In the genomic region with DNA sequence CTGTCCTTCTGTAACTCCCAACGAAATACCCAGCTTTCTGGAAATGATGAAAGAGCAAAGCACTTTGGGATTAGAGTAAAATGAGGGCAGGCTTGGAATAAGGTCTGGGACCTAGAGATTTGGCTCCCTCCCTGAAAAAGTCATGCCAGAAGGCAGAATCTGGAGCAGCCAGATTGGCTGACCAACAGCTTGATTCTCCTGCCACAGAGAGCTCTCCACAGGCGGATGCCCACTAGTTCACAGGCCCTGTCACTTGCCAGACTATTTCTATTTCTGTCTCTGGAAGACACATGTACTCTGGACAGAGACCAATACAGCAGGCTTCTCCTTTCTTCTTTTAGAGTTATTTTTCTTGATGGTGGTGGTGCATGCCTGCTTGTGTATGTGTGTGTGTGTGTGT, we compare ENCODE assay signal across 12 mouse cellular contexts. TPM values are rescaled to one million over a fixed set of nuclear protein-coding genes. Genes with fewer than 3 reads are reported as not detected.
DNase-seq lines count a peak whose midpoint lies in the region; ATAC-seq and TF ChIP-seq lines count a peak whose summit lies in the region.
"Had no signal": no experiment of that assay in that cellular context is flagged by ENCODE, and none has a peak within 500 bp of the region (broad histone marks: within the 10 kb centered on the region; RNA-seq: fewer than 3 reads in every experiment).

No protein-coding gene starts in this region.

- TF ChIP-seq POLR2A in heart, adult 2 months (IDR thresholded peaks at IDR 0.05; ENCODE audit: insufficient read depth, low read depth, low read length) = no peak

- no peak overlapping the region for H3K4me3 ChIP-seq in hindbrain, embryonic 15.5 days
- no peak overlapping the region for H3K4me3 ChIP-seq in hindbrain, embryonic 11.5 days (ENCODE audit: low read depth, low read length)
- H3K4me3 ChIP-seq in heart, adult 2 months = no peak overlapping the region
- no peak overlapping the region for H3K4me3 ChIP-seq in neural tube, embryonic 15.5 days (replicated peaks)
- H3K4me3 ChIP-seq: embryonic facial prominence, embryonic 15.5 days; stomach, embryonic 15.5 days had no signal

- TF ChIP-seq EP300 in heart, adult 2 months (IDR thresholded peaks at IDR 0.05; ENCODE audit: insufficient read depth, low read depth, low read length) = 0 out of 2 replicates have a peak, but pooled peaks have one; percentile 44

- no peak for DNase-seq in hindbrain, embryonic 11.5 days (ENCODE audit: low spot score)
- peak; percentile 38 to 64 for DNase-seq in right cerebral cortex, postnatal 10 days (ENCODE audit: low spot score in 2 of 2)
- DNase-seq in right cerebral cortex, postnatal 25 days = no peak
- peak in 1 of 2 experiments; percentile 66 for DNase-seq in heart, adult 2 months
- peak; percentile 50 for DNase-seq in telencephalon, adult 2 months (ENCODE audit: low read depth, low spot score)
- no peak for DNase-seq in adrenal gland, postnatal 10 days
- DNase-seq: lung, adult 18-20 months had no signal

- H3K4me1 ChIP-seq in hindbrain, embryonic 15.5 days (replicated peaks) = peaks cover 5% of the 10 kb centered on the region; the same call in 1 of the 2 replicates
- H3K4me1 ChIP-seq in hindbrain, embryonic 11.5 days (replicated peaks; ENCODE audit: control insufficient read depth, insufficient read depth, low read length) = no peaks in the 10 kb centered on the region
- peaks cover 12% of the 10 kb centered on the region for H3K4me1 ChIP-seq in heart, adult 2 months (ENCODE audit: control insufficient read depth, insufficient read depth, low read length)
- no peaks in the 10 kb centered on the region; the same call in 1 of the 2 replicates for H3K4me1 ChIP-seq in neural tube, embryonic 15.5 days
- H3K4me1 ChIP-seq: stomach, embryonic 15.5 days had no signal

- intact Hi-C loops in heart, adult 2 months (cut with DNase I) = loop anchor here (2.0 kb wide), 1 partner anchor 15 kb away; no protein-coding TSS in a partner anchor

- WGBS in hindbrain, embryonic 15.5 days = 82% methylated on average over 2 of the region's 2 CpGs
- 81% methylated on average over 2 of the region's 2 CpGs for WGBS in hindbrain, embryonic 11.5 days
- WGBS in heart, adult 2 months = 33% methylated on average over 2 of the region's 2 CpGs
- 80% methylated on average over 2 of the region's 2 CpGs for WGBS in neural tube, embryonic 15.5 days

- no peak for TF ChIP-seq CTCF in heart, adult 2 months (IDR thresholded peaks at IDR 0.05)

- H3K27me3 ChIP-seq in hindbrain, embryonic 15.5 days = no peaks in the 10 kb centered on the region
- H3K27me3 ChIP-seq in hindbrain, embryonic 11.5 days (ENCODE audit: control insufficient read depth, insufficient read depth, low read length) = no peaks in the 10 kb centered on the region
- H3K27me3 ChIP-seq in heart, adult 2 months (ENCODE audit: control insufficient read depth, insufficient read depth, low read length) = no peaks in the 10 kb centered on the region
- H3K27me3 ChIP-seq in neural tube, embryonic 15.5 days (replicated peaks) = no peaks in the 10 kb centered on the region
- H3K27me3 ChIP-seq: embryonic facial prominence, embryonic 15.5 days; stomach, embryonic 15.5 days had no signal

- no peak overlapping the region for H3K9ac ChIP-seq in hindbrain, embryonic 15.5 days
- H3K9ac ChIP-seq in hindbrain, embryonic 11.5 days (ENCODE audit: low read depth, low read length) = no peak overlapping the region
- H3K9ac ChIP-seq in heart, adult 2 months (ENCODE audit: low read depth, low read length) = no peak overlapping the region
- no peak overlapping the region for H3K9ac ChIP-seq in neural tube, embryonic 15.5 days (replicated peaks)
- H3K9ac ChIP-seq: embryonic facial prominence, embryonic 15.5 days; stomach, embryonic 15.5 days had no signal

- no peak overlapping the region for H3K4me2 ChIP-seq in hindbrain, embryonic 15.5 days
- no peak overlapping the region for H3K4me2 ChIP-seq in hindbrain, embryonic 11.5 days (replicated peaks; ENCODE audit: low read depth, low read length)
- no peak overlapping the region for H3K4me2 ChIP-seq in neural tube, embryonic 15.5 days
- H3K4me2 ChIP-seq: embryonic facial prominence, embryonic 15.5 days; stomach, embryonic 15.5 days had no signal

- no peaks in the 10 kb centered on the region for H3K9me3 ChIP-seq in hindbrain, embryonic 15.5 days
- no peaks in the 10 kb centered on the region for H3K9me3 ChIP-seq in hindbrain, embryonic 11.5 days (ENCODE audit: control insufficient read depth, low read length)
- H3K9me3 ChIP-seq in neural tube, embryonic 15.5 days (replicated peaks) = no peaks in the 10 kb centered on the region
- H3K9me3 ChIP-seq: embryonic facial prominence, embryonic 15.5 days; stomach, embryonic 15.5 days had no signal

- no peaks in the 10 kb centered on the region for H3K79me2 ChIP-seq in heart, adult 2 months (replicated peaks; ENCODE audit: control insufficient read depth, insufficient read depth, low read length)

- H3K36me3 ChIP-seq in hindbrain, embryonic 15.5 days = no peaks in the 10 kb centered on the region
- H3K36me3 ChIP-seq in hindbrain, embryonic 11.5 days (ENCODE audit: control insufficient read depth, insufficient read depth, low read length) = no peaks in the 10 kb centered on the region
- H3K36me3 ChIP-seq in heart, adult 2 months (ENCODE audit: control insufficient read depth, insufficient read depth, low read length) = no peaks in the 10 kb centered on the region
- H3K36me3 ChIP-seq in neural tube, embryonic 15.5 days = no peaks in the 10 kb centered on the region
- H3K36me3 ChIP-seq: embryonic facial prominence, embryonic 15.5 days; stomach, embryonic 15.5 days had no signal

- peak; percentile 45; the same call in 1 of the 2 replicates for ATAC-seq in hindbrain, embryonic 15.5 days (ENCODE audit: low FRiP score, low read depth)
- ATAC-seq in hindbrain, embryonic 11.5 days (ENCODE audit: low FRiP score) = no peak
- no peak for ATAC-seq in neural tube, embryonic 15.5 days (ENCODE audit: low FRiP score)
- ATAC-seq: midbrain, embryonic 16.5 days had no signal

- H3K27ac ChIP-seq in hindbrain, embryonic 15.5 days (replicated peaks) = no peak overlapping the region
- no peak overlapping the region for H3K27ac ChIP-seq in hindbrain, embryonic 11.5 days (ENCODE audit: low read depth, low read length)
- peak overlapping the region; percentile 76 for H3K27ac ChIP-seq in heart, adult 2 months
- H3K27ac ChIP-seq in neural tube, embryonic 15.5 days (replicated peaks) = no peak overlapping the region
- H3K27ac ChIP-seq: embryonic facial prominence, embryonic 15.5 days; stomach, embryonic 15.5 days had no signal

RNA-seq across cellular contexts. Expression of gene Txndc2, which starts 41.8 kb away (rescaled TPM):
- 0.13 TPM in 1 of 2 replicates, not detected in the other for polyA plus RNA-seq in hindbrain, embryonic 15.5 days (2015; fragmentation: Nextera tagmentation; extraction: Ambion mirVana)
- polyA plus RNA-seq in hindbrain, embryonic 11.5 days (2014; fragmentation: Nextera tagmentation; extraction: Ambion mirVana) = 0.10 TPM in 1 of 2 replicates, not detected in the other
- total RNA-seq in heart, adult 2 months (2021) = not detected
- 0.09 and 0.12 TPM in 2 replicates for polyA plus RNA-seq in heart, adult 2 months (2012; rRNA removed)
- 0.10 and 0.13 TPM in 2 replicates for polyA plus RNA-seq in neural tube, embryonic 15.5 days (2015; fragmentation: Nextera tagmentation; extraction: Ambion mirVana)
- 10 to 100 TPM in 1 of 2 experiments, 1 to 10 TPM in 1; 7.6 to 13.2 TPM for total RNA-seq in adrenal gland, postnatal 10 days (2021)
- polyA plus RNA-seq: midbrain, embryonic 16.5 days; stomach, embryonic 15.5 days had no signal

Comparison
In these comparisons a context has a peak if more than half of its experiments do, and no peak if none do; other contexts are left out.
1. DNase-seq: peak in right cerebral cortex, postnatal 10 days (2 of 2) and telencephalon, adult 2 months (single experiment); none in hindbrain, embryonic 11.5 days (single experiment), right cerebral cortex, postnatal 25 days (single experiment) and adrenal gland, postnatal 10 days (single experiment).